Mouse (Mus musculus) heart, postnatal 10 days (tissue): ENCODE results near the gene Fam50b. TPM values are rescaled to one million over a fixed set of nuclear protein-coding genes. Genes with fewer than 3 reads are reported as not detected.
A peak's percentile ranks its signal among the peaks of the same experiment; 100 is the strongest.

Experiments
- DNase-seq, 2 experiments: peaks; one replicate each; pipeline ENCODE4 v3.0.0; 2021
- intact Hi-C: fragments of 180-260 bp; cut with DNase I; formaldehyde crosslinking; loops from one replicate; pipeline ENCODE4 v1.15.1; 2025
- total RNA-seq, 2 experiments: library from RNA; stranded (reverse); gene quantifications; 2 replicates each; pipeline ENCODE4 v1.2.3; 2021

The Fam50b gene
- not detected for total RNA-seq

DNA sequence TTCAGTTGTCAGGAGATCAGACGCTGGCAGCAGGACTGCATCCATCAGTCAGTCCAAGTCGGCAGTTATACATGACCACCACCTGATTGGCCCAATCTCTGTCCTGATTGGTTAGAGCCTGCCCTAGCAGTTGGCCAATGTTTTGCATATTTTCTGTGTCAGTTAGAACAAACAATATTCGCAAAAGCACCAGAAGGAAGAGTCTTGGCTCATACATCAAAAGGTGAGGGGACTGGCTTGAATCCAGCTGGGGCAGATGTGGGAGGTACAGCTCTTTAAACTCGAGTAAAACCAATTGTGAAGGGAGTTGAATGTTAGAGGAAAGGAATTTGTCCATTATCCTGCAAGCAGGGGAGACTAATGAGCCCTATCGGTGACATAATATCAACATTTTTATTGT lies at the start of gene Fam50b:
Fam50b (plus strand) TSS at position 165 of the 400 bp plus-strand sequence.
- no peak for DNase-seq
- intact Hi-C loops, result loop anchor here (5.0 kb wide), 1 partner anchor 128 kb away; no protein-coding TSS in a partner anchor

DNA sequence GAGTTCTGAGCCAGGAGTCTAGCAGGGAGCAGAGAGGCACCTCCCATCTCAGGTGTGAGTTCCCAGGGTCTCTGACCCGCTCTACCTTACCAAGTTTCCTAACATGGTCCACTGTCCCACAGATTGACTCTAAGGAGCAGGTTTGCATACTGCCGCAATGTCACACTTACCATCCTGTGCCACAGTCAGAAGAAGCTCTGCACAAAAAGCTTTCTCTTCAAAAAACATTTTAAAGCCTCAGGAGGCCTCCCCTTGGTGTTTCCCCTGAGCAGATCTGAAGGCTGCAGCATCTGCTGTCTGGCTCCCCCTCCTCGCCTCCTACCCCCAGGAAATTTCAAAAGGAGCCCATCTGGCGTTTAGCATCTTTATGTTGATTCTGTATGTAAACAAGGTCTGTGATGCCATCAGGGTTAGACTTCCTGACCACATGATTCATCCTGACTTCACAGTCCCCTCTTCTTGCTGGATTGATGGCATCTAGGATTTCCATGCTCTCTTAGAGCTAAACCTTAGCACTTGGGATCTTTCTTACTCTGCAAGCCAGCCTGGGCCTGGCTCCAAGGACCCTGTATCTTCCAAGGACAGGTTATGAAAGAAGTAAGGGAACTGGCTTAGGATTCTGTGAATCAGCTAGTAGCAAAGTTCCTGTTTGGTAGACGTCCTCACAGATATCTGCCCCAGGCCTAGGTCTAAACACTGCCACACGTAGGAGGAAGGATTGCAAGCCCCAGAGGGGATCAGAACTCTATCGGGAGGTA lies 49.5 kb upstream of the Fam50b start:
- no peak for DNase-seq
- intact Hi-C loops, result no loop called here

DNA sequence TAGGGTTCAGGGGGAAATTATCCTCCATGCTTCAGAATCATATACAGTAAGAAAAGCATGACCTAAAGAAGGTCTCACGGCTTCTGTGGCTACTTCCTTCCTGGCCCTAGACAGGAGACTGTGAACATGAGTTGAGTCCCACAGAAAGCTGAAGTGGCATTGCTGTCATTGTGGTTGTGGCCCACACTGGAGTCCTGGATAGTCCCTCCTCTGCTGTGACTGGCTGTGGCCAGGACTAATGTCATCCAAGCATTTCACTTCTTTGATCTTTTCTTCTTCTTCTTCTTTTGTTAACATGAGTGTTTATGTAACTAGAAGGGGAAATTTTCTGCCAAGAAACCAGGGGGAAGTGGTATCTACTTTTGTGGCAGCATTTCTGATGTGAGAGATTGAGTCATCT lies 43.6 kb upstream of the Fam50b start:
- DNase-seq, result no peak
- intact Hi-C loops, result no loop called here

DNA sequence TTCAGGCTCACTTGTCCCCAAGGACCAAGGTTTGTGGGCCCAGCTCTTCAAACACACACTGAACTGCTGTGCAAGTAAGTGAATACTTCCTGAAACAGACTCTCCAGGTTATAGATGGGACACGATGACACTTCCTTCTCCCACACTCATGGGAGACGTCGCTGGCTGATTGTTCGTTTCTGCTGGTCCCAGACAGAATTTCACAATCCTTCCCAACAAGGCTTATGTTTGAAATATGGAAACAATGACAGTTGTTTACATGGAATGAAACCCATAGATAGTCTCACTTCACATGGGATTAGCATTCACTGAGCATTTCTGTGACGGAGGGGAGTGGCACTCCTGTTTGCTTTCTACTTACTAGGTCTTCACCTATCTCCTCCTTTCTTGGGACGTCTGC lies 41.5 kb upstream of the Fam50b start:
- intact Hi-C loops, result no loop called here
- no peak for DNase-seq

DNA sequence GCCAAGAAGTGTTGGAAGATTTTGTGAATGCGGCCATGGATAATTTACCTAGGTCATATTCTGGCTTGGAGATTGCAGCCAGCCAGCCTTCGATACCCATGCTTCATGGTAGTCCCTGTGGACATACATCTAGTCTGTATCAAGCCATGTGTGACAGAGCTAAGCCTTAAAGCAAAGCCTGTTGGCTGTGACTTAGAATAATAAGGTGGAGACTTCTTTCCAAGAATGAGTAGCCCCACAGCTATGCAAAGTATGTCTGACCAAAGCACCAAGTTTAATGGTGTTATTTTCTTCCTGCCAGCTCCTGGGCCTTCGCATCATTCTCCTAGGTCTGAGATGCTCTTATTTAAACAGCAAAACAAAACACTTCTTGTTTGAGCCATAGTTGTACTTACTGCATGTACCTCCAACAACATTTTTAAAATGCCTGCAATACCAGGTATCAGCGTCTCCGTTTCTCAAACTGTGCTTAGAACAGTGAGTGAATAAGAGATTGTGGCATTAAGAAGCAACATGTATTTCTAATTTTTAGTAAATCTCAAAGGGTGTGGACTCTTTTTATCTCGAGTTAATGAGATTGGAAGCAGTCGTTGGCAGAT lies 37.8 kb upstream of the Fam50b start:
- intact Hi-C loops, result no loop called here
- no peak for DNase-seq

DNA sequence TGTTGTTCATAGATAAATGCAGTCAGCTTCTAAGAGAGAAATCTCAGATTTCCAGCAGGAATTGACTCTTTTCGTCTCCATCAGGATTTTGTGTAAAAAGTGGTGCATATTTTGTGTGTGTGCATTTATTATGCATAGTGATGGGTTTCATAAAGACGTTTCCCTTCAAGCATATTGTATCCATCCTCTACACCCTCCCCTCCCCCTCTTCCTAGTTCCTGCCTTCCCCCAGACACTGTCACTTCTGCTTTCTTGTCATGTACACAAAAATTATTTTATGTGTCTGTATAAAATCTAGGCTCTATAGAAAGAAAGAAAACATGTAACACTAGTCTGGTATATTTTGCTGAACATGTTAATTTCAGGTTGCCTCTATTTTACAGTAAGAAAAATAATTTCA lies 34.6 kb upstream of the Fam50b start:
- intact Hi-C loops, result no loop called here
- DNase-seq, result no peak

DNA sequence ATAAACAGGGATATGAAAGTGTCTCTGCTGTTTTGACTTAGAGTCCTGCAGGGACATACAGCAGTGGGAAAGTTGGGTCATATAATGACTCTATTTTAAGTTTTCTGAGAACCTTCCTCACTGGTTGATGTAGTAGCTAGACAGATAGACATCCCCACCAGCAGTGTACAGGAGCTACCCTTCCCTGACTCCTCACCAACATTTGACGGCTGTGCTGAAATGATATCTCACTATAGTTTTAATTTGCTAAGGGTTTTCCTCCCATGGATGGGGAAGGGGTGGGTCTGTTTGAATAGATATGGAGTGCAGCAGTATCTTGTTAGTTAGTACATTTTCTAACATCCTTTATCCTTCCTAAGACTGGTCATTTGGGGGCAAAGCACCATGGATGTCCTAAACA lies 34.0 kb upstream of the Fam50b start:
- intact Hi-C loops, result no loop called here
- DNase-seq, result no peak

DNA sequence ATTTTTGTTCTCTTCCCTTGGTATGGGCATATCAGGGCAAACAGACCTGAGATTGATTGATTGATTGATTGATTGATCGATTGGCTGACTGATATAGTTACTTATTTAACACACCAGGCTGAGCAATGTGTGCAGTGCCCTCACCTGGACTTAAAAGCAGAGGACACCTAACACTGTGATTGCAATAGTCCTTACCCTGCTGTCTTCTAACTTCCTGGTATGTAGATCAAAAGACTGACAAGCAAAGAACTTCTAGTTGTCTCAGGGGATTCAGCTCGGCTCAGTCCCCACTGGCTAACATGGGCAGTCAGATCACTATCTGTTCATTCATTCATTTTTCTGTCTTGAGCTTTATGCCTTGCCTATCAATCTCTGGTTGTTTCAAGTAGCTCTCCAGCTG lies 31.3 kb upstream of the Fam50b start:
- intact Hi-C loops, result no loop called here

DNA sequence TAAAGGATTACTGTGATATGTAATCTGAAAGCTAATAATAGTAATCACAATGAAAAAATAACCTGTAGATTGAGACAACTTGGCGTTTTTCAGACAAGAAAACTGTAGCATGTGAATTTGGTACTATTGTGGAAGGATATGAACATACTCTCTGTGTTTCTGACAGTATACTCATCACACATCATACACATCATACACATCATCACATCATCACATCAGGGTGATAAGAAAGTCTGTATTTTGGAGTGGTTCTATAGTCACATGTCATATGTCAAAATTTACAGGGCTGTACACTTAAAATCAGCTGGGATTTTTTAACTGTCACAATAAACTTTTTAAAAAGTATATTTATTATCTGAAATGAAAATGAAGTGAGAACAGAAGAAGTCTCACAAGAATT lies 30.9 kb upstream of the Fam50b start:
- intact Hi-C loops, result no loop called here

More for the DNA sequence above, 31.3 kb upstream of the Fam50b start:
- no peak for DNase-seq

DNA sequence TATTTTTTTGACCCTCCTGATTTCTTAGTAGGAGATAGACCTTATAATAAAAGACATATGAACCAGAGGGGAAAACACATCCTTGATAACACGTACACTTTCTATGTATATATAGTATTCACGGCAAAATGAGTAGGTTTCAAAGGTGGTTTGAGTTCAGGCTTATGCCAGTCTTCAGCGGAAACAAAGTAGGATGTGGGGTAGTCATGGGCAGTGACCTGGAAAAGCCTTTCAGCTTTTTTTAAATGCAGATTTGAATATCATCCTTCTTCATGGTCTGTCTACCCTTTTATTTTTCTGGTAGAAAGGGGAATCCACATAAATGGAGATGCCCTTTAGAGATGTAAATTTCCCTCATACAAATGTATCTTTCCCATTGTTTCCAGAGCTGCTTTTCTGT lies 29.8 kb upstream of the Fam50b start:
- intact Hi-C loops, result no loop called here

More for the DNA sequence above, 30.9 kb upstream of the Fam50b start:
- DNase-seq, result no peak

DNA sequence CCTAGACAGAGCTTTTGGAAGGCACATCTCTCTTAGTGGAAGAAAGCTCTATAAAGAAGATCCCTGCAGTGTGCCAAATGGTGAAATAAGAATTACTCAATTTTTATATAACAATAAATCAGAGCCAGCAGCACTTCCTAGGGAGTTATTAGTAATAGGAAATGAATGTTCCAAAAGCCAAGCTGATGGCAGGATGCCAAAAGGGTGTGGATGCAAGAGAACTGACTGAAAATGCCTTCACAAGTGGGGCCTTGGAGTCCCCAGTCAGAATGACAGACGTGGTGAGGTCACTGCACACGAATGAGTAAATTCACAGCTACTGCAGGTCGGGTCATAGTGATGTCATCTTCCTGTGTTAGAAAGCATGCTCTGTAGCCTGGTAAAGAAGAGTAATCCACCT lies 25.7 kb upstream of the Fam50b start:
- peak; percentile 94 for DNase-seq
- intact Hi-C loops, result no loop called here

More for the DNA sequence above, 29.8 kb upstream of the Fam50b start:
- no peak for DNase-seq

DNA sequence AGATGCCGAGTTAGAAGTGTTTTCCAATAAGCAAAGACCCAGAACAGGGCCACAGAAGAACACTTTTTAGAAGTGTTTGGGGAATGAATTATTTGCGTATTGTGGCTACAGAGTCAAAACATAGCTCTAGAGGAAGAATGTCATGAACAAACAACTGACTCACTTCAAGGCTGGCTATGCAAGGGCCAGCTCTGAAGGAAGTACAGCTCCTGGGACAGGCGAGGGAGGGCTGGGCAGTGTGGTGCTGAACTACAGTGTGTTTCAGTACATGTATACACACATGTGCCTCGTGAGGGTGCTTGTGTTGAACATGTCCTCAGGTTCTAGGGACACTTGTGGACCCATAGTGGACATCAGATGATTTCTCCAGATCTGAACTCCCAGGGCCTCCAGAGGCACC lies 25.1 kb upstream of the Fam50b start:
- intact Hi-C loops, result no loop called here

DNA sequence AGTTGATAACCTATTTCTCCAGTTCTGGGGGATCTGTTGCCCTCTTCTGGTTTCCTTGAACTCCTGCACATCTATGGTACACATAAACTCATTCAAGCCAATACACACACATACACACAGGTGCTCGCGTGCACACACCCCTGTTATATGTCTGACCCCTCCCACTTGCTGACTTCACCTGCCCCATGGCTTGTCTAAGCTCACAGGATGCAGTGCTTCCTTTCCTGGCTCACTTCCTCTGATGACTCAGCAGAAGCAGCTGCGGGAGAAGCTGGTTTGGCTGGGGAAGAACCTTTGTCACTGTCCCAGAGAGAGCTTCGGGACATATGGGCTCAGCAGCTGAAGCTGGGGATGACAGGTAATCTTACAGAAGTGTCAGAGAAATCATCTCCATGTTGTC lies 23.2 kb upstream of the Fam50b start:
- intact Hi-C loops, result no loop called here
- DNase-seq, result no peak

More for the DNA sequence above, 25.1 kb upstream of the Fam50b start:
- no peak for DNase-seq

DNA sequence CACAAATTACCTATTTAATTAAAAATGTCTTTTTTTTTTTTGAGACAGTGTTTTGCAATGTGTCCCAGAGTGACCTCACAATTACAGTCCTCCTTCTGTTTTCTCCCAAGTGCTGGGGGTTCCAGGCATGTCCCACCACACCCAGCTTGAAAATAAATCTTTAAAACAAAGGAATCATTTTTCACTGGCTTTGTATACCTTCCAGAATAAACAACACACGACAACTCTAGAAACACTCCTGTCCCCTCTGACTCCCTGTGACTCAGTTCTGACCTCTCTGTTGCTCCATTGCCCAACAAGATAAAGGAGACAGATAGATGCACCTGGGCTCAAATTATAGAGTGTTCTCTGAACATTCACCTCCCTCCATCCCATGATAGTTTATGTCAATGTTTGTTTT lies 21.8 kb upstream of the Fam50b start:
- intact Hi-C loops, result no loop called here
- no peak for DNase-seq

DNA sequence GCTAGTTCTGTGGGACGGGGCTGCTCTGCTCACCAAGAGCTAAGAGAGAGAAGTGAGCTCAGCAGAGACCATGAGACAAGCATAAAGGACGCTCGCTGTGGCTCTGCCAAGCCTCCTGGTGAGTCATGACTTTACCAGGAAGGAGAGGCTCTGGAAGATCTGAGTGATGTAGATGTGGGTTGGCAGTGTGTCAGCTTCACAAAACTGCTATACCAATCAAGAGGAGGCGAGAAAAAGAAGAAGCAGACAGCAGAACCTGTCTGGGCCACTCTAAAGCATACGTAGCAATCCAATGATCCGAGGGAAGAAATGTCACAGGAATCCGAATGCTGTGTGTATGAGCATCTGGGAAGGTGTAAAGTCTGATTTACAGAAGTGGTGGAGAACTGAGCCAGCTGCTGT lies 19.2 kb upstream of the Fam50b start:
- peak; percentile 50 to 54 for DNase-seq
- intact Hi-C loops, result no loop called here

DNA sequence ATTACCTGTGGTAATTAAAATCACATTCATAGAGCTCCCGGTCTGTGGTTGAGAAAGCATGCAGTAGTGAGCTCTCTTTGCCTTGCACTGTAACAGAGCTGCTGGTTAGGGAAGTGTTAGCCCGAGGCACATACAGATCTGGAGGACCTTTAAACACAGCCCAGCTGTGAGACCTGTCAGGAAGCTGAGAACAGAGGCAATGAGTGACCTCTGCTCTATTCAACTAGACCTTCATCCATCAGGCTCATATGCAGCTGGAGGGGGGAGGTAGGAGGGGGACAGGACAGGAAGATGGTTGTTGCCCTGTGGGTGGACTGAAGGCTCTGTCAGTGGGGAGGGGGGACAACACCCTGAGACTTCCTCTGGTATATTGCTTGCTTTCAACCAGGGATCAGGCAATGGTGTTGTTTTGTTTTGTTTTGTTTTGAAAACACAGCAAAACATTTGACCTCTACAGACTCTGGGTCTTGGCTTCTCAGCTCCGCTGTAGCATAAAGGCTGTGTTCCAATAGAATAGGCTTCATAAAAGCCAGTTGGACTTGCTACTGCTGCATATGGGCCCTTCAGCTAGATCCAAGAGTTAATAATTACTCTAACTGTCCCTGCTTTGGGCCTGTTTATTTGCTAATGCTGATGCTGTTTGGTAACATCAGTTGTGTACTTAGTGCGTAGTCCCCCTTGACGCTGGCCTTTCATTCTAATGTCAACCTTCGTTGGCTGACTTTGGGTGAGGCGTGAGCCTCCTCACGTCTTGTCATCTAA lies 9.6 kb upstream of the Fam50b start:
- DNase-seq, result peak in 1 of 2 experiments; percentile 23

DNA sequence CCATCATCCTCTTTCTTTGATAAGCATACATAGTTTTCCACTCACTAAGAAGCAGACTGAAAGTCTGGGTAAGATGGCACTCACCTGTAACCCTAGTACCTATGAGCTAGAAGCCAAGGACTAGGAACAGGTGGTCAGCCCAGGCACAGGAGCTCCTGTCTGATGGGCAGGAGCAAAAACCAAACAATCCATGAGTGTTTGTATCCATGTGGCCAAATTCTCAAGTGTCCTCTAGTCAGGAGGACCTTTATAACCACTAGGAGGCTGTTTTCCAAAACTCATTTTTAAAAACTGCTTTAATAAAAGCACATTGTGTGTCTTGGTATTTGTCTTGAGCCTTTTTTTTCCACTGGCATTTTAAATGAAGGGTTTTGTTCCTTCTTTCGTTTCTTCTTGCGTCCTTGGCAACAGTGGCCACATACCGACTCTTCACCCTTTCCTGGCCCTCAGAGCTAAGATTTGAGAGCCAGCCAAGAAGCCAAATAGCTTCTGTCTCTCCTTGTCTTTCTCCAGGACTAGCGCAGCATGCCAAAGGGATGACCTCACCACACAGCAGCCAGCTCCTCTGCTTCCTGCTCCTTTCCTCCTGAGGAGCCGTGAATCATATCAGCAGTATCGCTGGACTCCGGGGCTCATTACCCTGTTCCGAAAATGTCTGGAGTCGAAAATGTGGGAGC lies 8.7 kb upstream of the Fam50b start:
- intact Hi-C loops, result loop anchor here (1.0 to 5.0 kb wide), 4 partner anchors 36 to 146 kb away; no protein-coding TSS in a partner anchor
- DNase-seq, result peak; percentile 87 to 89

More for the DNA sequence above, 9.6 kb upstream of the Fam50b start:
- intact Hi-C loops, result loop anchor here (5.0 kb wide), 3 partner anchors 37 to 147 kb away; no protein-coding TSS in a partner anchor

DNA sequence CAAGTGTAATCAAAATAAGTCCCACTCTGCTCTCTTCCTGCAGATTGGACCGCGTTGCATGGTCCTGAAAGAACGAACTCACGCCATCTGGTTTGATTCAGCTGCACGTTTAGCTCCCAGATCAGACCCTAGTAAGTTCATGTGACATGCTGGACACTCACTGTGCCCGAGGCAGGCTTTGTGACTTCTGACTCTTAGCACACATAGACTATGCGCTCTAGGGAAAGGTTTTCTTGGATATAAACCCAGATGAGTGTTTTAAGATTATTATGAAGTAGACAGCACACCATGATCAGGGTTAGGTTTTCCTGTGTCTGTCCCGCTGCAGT lies 8.2 kb upstream of the Fam50b start:
- intact Hi-C loops, result loop anchor here (1.0 to 5.0 kb wide), 4 partner anchors 36 to 146 kb away; no protein-coding TSS in a partner anchor
- DNase-seq, result no peak

DNA sequence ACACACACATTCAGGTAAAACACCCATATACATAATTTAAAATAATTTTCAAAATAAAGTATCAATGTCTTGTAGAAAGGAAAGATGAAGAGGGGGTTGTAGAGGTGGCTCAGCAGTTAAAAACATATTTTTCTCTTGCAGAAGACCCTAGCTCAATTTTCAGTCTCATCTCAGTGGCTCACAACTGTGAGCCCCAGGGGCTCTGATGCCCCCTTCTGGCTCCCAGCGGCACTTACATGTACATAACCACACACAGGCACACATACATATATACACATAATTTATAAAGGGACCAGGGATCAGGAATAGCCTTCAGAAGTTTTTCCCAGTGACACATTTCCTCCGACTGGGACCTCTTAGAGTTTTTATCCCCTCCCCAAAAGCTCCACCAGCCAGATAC lies 7.6 kb upstream of the Fam50b start:
- intact Hi-C loops, result loop anchor here (5.0 kb wide), 3 partner anchors 35 to 145 kb away; no protein-coding TSS in a partner anchor
- no peak for DNase-seq

DNA sequence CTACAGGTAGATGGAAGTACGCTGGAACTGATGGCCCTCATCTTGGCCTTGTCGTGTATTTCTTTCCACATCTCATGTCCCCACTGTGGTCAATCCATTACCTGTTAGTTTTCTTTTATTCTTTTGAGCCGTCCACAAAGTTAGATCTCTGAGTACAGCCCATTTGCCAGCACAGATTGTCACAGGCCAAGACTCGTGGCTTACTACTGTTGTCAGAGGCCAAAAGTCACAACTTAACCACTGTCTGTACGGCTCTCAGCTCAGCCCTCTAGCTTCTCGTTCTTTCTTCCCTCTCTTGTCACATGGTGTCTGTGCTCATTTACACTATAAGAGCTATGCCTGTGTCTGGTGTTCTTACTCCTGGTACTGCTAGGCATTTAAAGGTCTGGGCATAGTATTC lies 3.1 kb upstream of the Fam50b start:
- intact Hi-C loops, result no loop called here
- no peak for DNase-seq

DNA sequence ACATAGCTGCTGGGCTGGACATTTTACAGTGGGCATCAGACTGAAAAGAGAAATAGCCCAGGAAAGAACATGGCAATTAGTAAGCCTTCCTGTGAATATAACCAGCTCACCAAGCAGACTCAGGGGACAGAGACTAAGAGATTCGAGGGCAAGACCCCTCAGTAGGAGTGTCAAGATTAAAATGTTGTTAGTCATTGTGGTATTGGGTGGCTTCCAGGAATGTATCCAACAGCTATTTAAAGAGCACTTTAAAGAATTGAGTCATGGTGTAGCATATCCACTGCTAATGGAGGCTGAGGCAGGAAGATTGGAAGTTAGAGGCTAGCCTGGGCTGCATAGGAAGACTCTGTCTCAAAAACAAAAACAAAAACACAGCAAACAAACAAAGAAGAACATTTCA lies 870 bp upstream of the Fam50b start:
- DNase-seq, result no peak
- intact Hi-C loops, result no loop called here
